Mouse (Mus musculus): ENCODE data around the gene Sulf2. TPM values are rescaled to one million over a fixed set of nuclear protein-coding genes. Genes with fewer than 3 reads are reported as not detected.

The Sulf2 gene
- polyA plus RNA-seq, 1 experiment: 78.8 TPM

DNA sequence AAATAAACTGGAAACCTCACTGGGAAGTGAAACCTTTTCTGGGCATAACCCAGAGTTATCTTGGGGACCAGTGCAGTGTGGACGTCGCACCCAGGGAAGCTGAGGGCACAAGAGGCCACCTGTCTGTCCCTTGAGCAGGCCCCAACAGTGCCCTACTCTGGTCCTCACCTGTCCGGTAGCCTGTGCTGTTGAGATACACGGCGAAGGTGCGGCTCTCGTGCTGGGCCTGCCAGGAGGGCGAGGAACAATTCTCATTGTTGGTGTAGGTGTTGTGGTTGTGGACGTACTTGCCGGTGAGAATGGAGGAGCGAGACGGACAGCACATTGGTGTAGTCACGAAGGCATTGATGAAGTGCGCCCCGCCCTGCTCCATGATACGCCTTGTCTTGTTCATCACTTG, 38.8 kb downstream of the Sulf2 start:
- DNase-seq (ENCODE audit: low spot score): no peak

DNA sequence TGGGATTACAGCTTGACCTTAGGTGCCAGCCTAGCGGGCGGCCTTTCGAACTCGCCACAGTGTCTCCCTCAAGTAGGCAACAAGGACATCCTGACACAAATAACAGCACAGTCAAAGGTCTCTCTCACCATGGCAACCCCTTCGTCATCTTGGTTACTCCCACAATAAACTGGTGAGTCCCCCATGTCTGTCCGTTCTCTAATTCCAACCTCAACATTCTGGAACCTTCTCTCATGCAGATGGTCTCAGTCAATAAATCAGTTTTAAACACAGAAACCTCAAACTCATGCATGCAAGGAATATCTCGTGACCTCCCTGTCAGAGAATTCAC, 39.2 kb downstream of the Sulf2 start:
- no peak for DNase-seq (ENCODE audit: low spot score)

DNA sequence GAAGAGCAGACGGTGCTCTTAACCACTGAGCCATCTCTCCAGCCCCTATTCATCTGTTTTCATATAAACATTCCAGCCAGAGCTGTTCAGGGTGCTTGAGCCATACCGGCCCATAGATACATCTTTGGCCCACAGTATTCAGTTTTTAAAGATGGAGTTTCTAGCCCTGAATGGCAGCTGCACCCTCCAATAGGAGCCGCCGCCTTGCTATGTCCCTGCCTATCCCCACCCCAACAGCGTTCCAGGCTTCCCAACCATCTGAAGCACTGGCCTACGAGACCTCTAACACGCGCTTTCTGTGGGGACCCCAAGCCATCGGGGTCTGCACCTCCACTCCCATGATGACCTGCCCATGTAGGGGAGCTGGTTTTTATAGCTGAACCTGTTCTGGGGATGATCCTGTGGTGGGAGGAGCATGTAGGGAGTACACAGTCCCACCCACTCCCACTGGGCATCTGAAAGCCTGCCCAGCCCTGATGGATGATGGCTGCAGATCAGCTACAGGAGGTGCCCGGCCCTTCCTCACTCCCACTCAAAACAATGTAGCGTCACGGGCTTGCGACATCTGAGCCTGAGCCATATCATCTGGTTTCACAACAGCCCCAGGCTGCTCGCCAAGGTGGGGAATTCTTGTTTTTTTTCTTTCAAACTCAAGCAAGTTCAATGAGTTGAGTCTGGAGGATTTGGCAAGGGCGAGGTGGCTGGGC, 39.7 kb downstream of the Sulf2 start:
- peak; percentile 35 for DNase-seq (ENCODE audit: low spot score)

DNA sequence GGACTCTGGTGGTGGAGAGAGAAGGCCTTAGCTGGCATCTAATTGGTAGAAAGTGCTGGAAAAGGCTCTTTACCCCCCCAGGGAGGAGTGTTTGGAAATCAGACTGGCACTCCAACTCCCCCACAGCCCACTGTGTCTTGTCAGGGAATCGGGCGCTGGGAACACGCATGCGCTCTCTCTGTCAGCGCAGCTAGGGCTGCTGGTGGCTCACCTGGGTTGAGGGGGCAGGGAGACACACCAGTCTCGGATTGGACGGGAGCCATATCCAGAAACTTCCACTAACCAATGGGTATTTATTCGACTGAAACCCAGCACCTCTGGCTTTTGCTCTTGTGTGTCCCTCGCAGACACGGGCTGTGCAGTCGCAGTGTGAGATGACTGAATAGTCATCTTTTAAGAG, 42.5 kb downstream of the Sulf2 start:
- no peak for DNase-seq (ENCODE audit: low spot score)

DNA sequence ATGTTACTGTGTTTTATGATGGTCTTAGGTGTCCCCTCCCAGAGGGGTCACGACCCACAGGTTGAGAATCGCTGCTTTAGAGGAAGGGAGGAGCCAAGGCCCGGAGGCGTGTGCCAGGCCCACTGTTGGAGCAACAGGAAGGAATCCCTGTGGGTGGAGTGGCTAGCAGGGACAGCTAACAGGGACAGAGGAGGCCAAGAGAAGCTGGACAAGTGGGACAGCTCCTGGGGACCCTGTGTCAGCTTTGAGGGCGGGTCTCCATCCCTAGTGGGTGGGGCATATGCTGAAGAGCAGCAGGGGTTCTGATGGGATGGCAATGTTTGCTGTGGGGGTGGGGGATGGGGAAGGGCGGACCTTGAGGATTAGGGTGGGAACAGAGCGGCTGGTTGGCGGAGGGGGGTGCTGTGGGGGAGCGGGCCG, 43.6 kb downstream of the Sulf2 start:
- DNase-seq (ENCODE audit: low spot score): no peak

DNA sequence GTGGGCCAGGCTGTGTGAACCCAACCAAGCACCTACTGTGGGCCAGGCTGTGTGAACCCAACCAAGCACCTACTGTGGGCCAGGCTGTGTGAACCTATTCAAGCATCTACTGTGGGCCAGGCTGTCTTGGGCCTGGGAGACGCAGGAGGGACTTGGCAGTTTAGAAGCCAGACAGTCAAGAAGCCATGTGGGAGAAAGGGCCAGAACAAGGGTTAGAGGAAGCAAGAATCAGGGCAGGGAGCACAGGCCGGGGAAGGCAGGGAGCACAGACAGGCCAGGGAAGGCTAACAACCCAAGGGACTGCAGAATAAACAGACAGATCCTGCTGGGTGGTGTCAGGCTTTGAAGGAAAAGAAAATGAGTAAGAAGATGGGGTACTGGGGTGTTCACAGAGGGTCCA, 44.2 kb downstream of the Sulf2 start:
- no peak for DNase-seq (ENCODE audit: low spot score)

DNA sequence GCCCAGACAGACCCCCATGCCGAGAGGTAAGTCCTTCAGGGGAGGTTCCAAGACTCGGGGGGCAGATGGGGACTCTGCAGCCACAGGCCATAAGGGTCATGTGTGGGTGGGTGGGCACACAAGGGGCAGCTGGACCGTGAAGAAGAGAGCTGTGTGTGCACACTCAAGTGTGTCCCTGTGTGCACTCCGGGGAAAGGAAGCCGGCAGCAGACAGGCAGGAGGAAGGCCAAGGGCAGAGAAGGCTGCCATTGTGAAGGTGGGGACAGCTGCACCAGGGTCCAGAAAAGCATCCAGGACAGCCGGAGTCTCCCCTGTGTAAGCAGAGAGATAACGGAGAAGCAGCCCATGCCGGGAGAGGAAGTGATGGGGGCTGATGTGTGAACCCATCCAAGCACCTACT, 44.7 kb downstream of the Sulf2 start:
- DNase-seq (ENCODE audit: low spot score): no peak

DNA sequence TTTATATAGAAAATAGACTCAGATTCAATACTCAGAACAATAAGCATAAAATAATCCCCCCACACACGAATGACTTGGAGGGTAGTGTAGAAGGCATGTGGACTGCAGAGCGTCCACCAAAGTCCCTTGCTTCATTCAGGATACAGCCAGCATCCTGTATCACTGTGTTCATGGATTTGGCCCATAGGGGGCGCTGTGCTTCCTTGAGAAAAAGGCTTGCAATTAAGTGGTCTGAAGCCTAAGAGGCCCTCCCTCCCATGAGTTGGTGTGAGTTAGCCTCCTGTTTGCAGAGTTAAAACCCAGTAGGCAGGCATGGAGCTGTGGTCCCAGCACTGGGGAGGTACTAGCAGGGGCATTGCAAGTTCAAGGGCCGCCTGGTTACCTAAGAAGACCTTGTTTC, 47.1 kb downstream of the Sulf2 start:
- DNase-seq (ENCODE audit: low spot score): peak; percentile 60

DNA sequence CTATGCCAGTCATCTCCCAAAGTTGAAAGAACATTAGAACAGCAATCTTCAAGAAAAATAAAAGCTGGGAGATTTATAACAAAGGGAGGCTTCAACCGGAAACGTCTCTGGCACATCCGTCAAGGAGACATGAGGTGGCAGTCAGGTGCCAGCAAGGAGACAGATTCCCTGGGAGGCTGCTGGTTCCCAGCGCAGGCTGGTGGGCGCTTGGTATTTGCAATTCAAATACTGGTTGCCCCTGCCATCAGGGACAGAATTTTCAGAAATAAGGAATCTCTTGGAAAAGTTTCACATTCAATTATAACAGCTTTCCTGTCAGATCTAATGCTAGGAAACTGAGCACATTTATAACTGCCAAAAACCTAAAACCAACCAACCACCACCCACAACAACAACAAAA, 47.6 kb downstream of the Sulf2 start:
- no peak for DNase-seq (ENCODE audit: low spot score)

DNA sequence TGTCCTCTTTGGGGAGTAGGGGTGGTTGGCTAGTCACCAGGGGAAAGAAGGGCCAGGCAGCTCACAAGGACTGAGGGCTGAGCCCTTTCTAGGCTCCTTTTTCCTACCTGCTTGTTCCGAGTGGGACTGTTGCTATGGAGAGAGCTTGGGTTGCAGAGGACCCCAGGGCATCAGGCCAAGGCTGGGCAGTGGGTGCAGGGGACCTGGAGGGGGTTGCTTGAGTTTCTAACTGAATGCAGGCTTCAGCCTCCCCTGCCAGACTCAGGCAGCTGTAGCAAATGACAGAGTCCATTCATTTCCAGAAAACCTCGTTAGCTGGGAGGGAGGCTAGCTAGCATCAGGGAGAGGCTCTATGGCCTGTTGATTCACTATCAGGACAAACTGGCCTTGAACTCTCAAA, 48.8 kb downstream of the Sulf2 start:
- DNase-seq (ENCODE audit: low spot score): no peak

DNA sequence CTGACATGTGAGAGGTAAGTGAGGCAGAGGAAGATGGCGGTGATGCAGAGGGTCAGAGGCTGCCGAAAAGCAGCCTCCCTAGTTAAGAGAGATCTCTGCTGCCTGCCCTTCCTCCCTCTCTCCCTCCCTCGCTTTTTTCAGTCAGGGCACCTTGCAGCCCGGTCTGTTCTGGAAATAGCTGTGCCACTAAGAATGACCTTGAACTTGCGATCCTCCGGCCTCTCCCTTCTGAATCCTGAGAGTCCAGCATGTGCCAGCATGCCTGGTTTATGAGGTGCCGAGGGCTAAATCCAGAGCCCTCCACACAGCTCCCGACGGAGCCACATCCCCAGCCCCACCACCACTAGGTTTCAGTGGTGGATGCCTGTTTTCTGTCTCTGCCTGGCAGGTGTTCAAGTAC, 49.6 kb downstream of the Sulf2 start:
- DNase-seq (ENCODE audit: low spot score): no peak

DNA sequence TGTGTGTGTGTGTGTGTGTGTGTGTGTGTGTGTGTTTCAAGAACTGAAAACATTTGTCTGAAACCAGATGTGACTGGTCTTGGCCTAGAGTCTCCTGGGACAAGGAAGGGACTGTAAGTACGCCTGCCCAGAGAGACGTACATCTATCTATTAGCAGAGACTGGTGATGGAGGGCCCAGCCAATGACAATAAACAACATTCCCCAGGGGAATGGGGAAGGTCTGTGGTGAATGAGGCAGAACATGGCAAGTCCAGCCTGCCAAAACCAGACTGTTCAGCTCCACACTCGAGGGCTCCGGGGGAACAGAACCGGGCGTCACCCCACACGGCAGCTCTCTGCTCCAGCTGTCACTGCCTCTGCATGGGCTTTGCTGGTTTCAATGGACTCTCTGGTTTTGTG, 52.6 kb downstream of the Sulf2 start:
- no peak for DNase-seq (ENCODE audit: low spot score)

DNA sequence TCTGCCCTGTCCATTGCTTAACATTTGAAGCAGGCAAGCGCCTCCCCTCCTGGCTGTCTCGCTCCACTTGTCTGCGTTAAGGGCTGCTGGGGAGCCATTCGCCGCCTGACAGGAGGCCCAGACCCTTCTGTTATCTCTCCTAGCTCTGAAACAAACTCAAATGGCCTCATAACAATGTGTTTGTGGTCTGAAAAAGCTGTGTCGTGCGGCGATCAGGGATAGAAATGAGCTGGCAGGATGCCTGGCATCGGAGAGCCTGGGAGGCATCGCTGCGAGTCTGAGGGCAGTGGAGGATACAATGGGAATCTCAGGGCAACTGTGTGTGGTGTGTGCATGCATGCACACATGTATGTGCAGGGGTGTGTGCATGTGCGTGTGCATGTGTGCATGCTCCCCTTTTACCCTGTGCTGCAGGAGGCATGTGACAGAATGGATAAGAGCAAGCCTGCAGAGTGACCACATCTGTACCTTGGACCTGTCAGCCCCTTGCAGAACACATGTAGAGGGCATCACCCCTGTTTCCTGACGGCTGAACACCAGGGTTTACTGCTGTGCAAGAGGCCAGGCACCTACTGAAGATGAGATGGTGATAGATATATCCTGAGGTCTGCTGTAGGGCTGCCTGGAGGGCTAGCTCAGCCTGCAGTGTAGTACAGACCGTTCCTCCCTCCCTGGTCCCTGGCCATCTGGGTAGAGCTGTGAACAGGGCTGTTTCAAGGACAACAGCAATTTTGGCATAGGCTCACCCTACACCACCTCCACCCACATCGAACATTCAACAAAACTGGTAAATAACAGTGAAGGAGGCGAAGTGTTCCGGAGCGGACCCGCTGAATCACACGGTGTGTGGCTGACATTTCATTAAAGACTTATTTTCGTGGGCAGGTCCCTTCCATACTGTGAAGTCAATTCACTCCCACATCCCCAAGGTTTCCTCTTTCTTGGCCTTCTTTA, 54.9 kb downstream of the Sulf2 start:
- DNase-seq (ENCODE audit: low spot score): no peak

DNA sequence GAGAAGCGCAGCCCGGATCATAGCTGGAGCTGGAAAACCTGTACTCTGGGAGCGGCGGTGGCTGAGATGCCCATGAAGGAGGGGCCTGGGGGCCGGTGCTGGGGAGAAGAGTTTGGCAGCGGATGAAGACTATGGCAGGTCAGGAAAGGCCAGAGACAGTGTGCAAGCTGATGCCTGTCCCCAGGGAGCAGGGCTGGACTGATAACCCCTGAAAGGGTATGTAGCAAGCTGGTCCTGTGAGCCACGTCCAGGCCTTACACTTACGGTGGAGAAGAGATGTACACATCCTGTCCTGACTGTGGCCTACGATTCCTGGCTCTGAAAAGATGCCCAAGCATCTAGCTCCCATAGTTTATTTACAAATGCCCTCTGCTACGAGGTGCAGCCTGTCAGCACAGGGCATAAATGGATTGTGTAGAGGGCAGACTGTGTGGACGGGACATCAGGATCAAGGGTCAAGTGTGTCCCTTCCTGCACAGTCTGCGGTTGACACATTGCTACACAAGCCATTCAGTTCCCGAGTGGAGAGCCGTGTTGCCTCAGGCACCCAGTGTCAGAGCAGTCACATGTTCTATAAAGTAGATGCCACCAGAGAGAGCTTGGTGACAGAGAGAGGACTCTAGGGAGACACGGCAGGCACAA, 57.0 kb downstream of the Sulf2 start:
- DNase-seq (ENCODE audit: low spot score): no peak

DNA sequence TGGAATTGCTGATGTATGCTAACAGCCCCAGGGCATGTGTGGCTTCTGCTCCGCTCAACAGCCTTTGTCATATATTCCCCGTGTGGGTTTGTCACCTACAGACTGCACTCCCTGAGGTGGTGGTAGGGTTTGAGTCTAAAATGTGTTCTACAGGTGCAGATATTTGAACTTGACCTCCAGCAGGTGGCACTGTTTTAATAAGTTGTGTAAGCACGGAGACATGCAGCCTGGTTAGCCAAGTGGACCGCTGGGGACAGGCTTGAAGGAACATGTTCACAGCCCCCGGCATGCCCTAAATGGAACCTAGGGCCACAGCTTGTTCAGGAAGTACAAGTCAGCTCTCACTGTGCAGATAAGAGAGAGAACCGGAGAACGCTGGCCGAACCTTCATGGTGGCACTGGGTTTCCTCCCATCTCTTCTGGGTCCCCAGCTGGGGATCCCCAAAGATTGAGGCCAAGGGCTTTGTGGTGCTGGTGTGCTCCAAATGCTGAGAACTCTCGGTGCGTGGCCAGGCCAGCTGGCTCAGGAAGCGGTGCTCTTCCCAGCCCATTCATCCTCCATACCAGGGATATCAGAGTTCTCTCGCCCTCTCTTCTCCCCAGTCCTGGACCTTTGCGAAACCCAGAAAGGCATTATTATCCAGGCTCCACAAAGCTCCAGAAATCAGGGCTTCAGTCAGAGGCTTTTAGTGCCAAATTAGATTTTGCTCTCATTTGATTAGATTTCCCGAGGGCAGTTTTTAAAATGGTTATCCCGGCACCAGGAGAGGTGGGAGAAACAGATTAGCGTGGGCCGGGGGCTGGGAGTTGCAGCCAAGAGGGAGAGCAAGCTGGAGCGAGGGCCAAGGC, 57.8 kb downstream of the Sulf2 start:
- DNase-seq (ENCODE audit: low spot score): no peak

DNA sequence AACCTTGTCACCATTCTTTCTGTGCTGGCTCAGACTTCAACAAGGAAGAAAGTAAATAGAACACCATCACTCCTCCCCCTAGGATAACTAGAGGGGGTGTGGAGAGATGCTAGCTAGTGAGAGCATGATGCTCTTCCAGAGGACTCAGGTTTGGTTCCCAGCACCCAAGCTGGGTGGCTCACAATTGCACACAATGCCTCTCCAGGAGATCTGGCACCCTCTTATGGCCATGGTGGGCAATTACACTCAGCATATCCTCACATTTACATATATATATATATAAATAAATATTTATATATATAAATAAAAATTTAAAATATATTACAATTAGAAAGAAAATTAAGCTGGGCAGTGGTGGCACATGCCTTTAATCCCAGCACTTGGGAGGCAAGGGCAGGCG, 58.6 kb downstream of the Sulf2 start:
- DNase-seq (ENCODE audit: low spot score): no peak

DNA sequence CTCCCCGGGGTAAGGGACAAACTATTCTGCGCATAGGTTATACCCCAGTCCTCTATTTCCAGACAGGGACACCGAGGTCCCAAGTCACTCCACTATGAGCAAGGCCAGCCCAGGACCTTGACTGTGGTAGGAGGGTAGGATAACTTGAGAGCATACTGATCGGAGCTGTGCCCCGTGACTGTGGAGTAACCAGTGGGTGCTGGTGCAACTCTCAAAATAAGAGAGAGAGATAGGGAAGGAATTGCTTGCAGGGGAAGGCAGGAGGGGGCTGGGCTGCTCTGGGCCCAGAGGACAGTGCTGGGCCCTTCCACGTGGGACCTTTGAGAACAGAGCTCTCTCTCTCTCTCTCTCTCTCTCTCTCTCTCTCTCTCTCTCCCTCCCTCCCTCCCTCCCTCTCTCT, 59.2 kb downstream of the Sulf2 start:
- no peak for DNase-seq (ENCODE audit: low spot score)

DNA sequence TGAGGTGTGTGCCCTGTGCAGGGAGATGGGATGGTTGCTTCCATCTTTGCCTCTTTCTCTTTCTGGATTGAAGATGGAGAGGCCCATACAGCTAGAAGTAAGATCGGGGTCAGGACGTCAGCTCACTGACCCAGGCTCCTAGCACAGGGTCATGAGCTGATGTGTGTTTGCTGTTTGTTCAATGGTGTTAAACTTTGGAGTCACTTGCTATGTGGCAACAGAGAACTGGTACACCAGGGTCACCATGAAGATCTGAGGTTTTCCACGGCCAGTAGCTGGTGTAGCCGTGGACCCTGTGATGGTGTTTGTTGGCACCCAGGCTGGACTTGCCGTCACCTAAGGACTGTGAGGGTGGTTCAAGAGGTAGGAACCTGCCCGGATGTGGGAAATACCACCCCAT, 63.1 kb downstream of the Sulf2 start:
- no peak for DNase-seq (ENCODE audit: low spot score)

DNA sequence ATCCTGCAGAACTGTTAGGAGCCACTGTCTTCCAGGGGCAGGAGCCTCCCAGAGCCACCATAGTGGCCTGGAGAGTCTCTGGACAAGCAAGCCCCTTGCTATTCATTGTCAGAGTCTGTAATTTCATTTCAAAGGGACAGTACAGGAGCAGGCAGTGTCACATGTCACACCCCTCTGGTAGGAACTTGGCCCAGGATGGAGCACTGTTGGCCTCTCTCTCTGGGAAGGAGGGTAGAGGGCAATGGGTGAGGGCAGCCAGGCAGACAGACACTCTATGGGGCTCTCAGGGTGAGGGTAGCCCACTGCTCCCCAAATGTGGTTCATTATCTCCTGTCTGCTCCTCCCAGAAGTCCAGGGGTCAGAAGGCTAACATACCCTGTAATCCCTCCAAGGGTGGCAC, 63.9 kb downstream of the Sulf2 start:
- DNase-seq (ENCODE audit: low spot score): no peak

DNA sequence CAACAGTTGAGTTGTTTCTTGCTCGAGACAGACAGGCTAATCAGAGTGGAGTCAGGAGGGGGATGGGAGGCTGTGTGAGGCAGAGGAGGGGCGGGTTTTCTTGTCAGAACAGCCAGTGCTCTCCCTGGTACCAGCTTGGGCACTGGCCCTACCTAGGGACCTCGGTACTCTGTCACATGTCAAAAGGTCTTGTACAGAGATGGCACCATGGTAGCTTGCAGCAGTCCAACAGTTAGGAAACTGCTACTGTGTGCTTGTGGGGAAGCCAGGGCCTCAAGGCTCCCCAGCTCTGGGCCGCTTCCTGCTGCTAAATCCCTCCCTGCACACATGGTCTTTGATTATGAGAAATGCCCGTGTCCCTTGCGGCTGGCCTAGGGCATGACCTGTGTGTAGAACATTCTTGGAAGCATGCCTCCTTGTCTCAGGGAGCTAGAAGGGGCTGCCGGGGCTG, 65.3 kb downstream of the Sulf2 start:
- DNase-seq (ENCODE audit: low spot score): no peak

DNA sequence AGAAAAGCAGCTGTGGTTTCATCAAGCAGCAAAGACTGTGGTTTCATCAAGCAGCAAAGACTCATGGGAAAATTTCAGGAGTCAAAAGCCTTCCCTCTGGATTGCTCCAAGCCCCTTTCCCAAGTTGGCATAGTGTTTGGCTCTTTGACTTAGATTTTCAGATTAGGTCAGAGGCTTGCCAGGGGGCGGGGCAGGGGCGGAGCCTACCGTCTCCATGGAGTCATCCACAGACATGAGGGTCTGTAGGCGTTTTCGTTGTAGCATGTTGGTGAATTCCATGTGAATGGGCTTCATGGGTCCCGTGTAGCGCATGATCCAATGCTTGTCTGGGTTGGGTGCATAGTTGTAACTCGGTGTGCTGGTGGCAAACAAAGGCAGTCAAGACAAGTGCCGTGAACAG, 66.5 kb downstream of the Sulf2 start:
- no peak for DNase-seq (ENCODE audit: low spot score)

Data from urinary bladder, adult 2 months (tissue).